Mouse (Mus musculus) heart, postnatal 4 days (tissue): ENCODE measurements around the gene Mapk13. TPM values are rescaled to one million over a fixed set of nuclear protein-coding genes. Genes with fewer than 3 reads are reported as not detected.

Source experiments
- DNase-seq: peaks from one replicate; pipeline ENCODE4 v3.0.0; 2021
- total RNA-seq, 2 experiments: library from RNA; stranded (reverse); gene quantifications; 2 replicates each; pipeline ENCODE4 v1.2.3; 2021

Mapk13 gene
- total RNA-seq, 2 experiments from 2014 or later = 0.47 to 0.50 TPM

GRCm38 (mm10) chr17:28775161-28775560, 6.1 kb downstream of the Mapk13 start:
- DNase-seq = no peak

GRCm38 (mm10) chr17:28776817-28777216, 7.7 kb downstream of the Mapk13 start:
- DNase-seq = no peak

GRCm38 (mm10) chr17:28777231-28778005, 8.3 kb downstream of the Mapk13 start:
- DNase-seq = peak; percentile 23

- no peak for DNase-seq
Observed at GRCm38 (mm10) chr17:28779735-28780134, 10.6 kb downstream of the Mapk13 start.

- DNase-seq = no peak
Observed at GRCm38 (mm10) chr17:28780836-28781235, 11.7 kb downstream of the Mapk13 start.

- peak; percentile 38 for DNase-seq
Observed at GRCm38 (mm10) chr17:28781290-28782045, 12.4 kb downstream of the Mapk13 start.

GRCm38 (mm10) chr17:28785036-28785435, 15.9 kb downstream of the Mapk13 start:
- DNase-seq = no peak

- no peak for DNase-seq
Observed at GRCm38 (mm10) chr17:28787507-28787906, 18.4 kb downstream of the Mapk13 start.

- DNase-seq = no peak
Observed at GRCm38 (mm10) chr17:28797031-28797430, 27.9 kb downstream of the Mapk13 start.

GRCm38 (mm10) chr17:28799291-28800160, 30.4 kb downstream of the Mapk13 start:
- no peak for DNase-seq

GRCm38 (mm10) chr17:28800281-28800670, 31.2 kb downstream of the Mapk13 start:
- no peak for DNase-seq

- peak; percentile 85 for DNase-seq
Observed at GRCm38 (mm10) chr17:28800671-28801412, 31.7 kb downstream of the Mapk13 start, which contains the start of gene Brpf3. Gene Brpf3, plus strand, starts transcription at chr17:28801090.

GRCm38 (mm10) chr17:28801474-28802005, 32.4 kb downstream of the Mapk13 start:
- peak; percentile 100 for DNase-seq

- no peak for DNase-seq
Observed at GRCm38 (mm10) chr17:28802006-28802481, 32.9 kb downstream of the Mapk13 start.

GRCm38 (mm10) chr17:28803316-28803715, 34.2 kb downstream of the Mapk13 start:
- DNase-seq = no peak

GRCm38 (mm10) chr17:28804973-28805372, 35.9 kb downstream of the Mapk13 start:
- DNase-seq = no peak

GRCm38 (mm10) chr17:28806770-28807169, 37.7 kb downstream of the Mapk13 start:
- DNase-seq = no peak

- no peak for DNase-seq
Observed at GRCm38 (mm10) chr17:28808714-28809113, 39.6 kb downstream of the Mapk13 start.

GRCm38 (mm10) chr17:28809175-28809831, 40.2 kb downstream of the Mapk13 start:
- no peak for DNase-seq

GRCm38 (mm10) chr17:28812345-28812744, 43.2 kb downstream of the Mapk13 start:
- no peak for DNase-seq
